In genomic region chr7:110627486-110628272, GRCm38 (mm10) we compare ENCODE assay signal across 8 mouse cellular contexts. TPM values are rescaled to one million over a fixed set of nuclear protein-coding genes. Genes with fewer than 3 reads are reported as not detected.
DNase-seq lines count a peak whose midpoint lies in the region; ATAC-seq and TF ChIP-seq lines count a peak whose summit lies in the region.

Gene Adm, plus strand, starts transcription at chr7:110627661.

- no peak for TF ChIP-seq CTCF in liver, embryonic 14.5 days (IDR thresholded peaks at IDR 0.05; ENCODE audit: low read depth)

- ATAC-seq in frontal cortex, adult (ENCODE audit: low TSS enrichment) = peak; percentile 41
- no peak for ATAC-seq in liver, embryonic 14.5 days (ENCODE audit: insufficient read depth)
- no peak for ATAC-seq in neural tube, embryonic 12.5 days (ENCODE audit: low FRiP score, low read depth)

- H3K9me3 ChIP-seq in embryonic facial prominence, embryonic 10.5 days = no peaks in the 10 kb centered on the region
- H3K9me3 ChIP-seq in liver, embryonic 14.5 days (ENCODE audit: control insufficient read depth, low read length) = no peaks in the 10 kb centered on the region
- no peaks in the 10 kb centered on the region for H3K9me3 ChIP-seq in neural tube, embryonic 12.5 days

- 1% methylated on average over 30 of the region's 30 CpGs for WGBS in embryonic facial prominence, embryonic 10.5 days
- under 1% methylated on average over 30 of the region's 30 CpGs for WGBS in liver, embryonic 14.5 days (ENCODE audit: insufficient replicate concordance)
- under 1% methylated on average over 30 of the region's 30 CpGs for WGBS in neural tube, embryonic 12.5 days

- peaks cover 90% of the 10 kb centered on the region for H3K27me3 ChIP-seq in embryonic facial prominence, embryonic 10.5 days (replicated peaks; ENCODE audit: low read depth, poor library complexity, severe bottlenecking)
- H3K27me3 ChIP-seq in liver, embryonic 14.5 days (ENCODE audit: control insufficient read depth, insufficient read depth, low read length) = peaks cover 74% of the 10 kb centered on the region
- peaks cover 69% of the 10 kb centered on the region for H3K27me3 ChIP-seq in neural tube, embryonic 12.5 days (replicated peaks)

- H3K9ac ChIP-seq in liver, embryonic 14.5 days (replicated peaks) = no peak within 1 kb of the TSS
- H3K9ac ChIP-seq in neural tube, embryonic 12.5 days = peak within 1 kb of the TSS; percentile 47; the same call in 1 of the 2 replicates

- H3K27ac ChIP-seq in embryonic facial prominence, embryonic 10.5 days (replicated peaks) = peak within 1 kb of the TSS; percentile 55
- no peak within 1 kb of the TSS for H3K27ac ChIP-seq in liver, embryonic 14.5 days
- H3K27ac ChIP-seq in neural tube, embryonic 12.5 days = no peak within 1 kb of the TSS

- peak within 1 kb of the TSS; percentile 59 for H3K4me3 ChIP-seq in embryonic facial prominence, embryonic 10.5 days
- peak within 1 kb of the TSS; percentile 35 to 45 for H3K4me3 ChIP-seq in liver, embryonic 14.5 days (ENCODE audit: insufficient read depth in 1 of 2, low read depth in 2 of 2, low read length in 2 of 2)
- H3K4me3 ChIP-seq in neural tube, embryonic 12.5 days = peak within 1 kb of the TSS; percentile 36

- H3K4me1 ChIP-seq in embryonic facial prominence, embryonic 10.5 days = peaks cover 50% of the 10 kb centered on the region
- no peaks in the 10 kb centered on the region for H3K4me1 ChIP-seq in liver, embryonic 14.5 days (replicated peaks; ENCODE audit: control insufficient read depth in 2 of 2, insufficient read depth in 2 of 2, low read length in 1 of 2)
- peaks cover 36% of the 10 kb centered on the region for H3K4me1 ChIP-seq in neural tube, embryonic 12.5 days

- H3K4me2 ChIP-seq in liver, embryonic 14.5 days (ENCODE audit: low read depth) = peak within 1 kb of the TSS; percentile 42
- peak within 1 kb of the TSS; percentile 73 for H3K4me2 ChIP-seq in neural tube, embryonic 12.5 days (replicated peaks)

- DNase-seq in frontal cortex, postnatal 36 days (ENCODE audit: low spot score in 2 of 2) = no peak
- peak; percentile 80 for DNase-seq in embryonic facial prominence, embryonic 10.5 days (ENCODE audit: low spot score)
- DNase-seq in heart, adult 8-10 months (ENCODE audit: low spot score) = peak; percentile 90
- DNase-seq in kidney, adult 18-20 months = peak; percentile 92
- DNase-seq in liver, embryonic 14.5 days (ENCODE audit: low read depth in 3 of 3, low spot score in 3 of 3) = no peak
- peak; percentile 86 for DNase-seq in testis, postnatal 10 days (ENCODE audit: low spot score)

- no peak for TF ChIP-seq EP300 in liver, embryonic 14.5 days (IDR thresholded peaks at IDR 0.05; ENCODE audit: low read depth)

- no peaks in the 10 kb centered on the region for H3K36me3 ChIP-seq in embryonic facial prominence, embryonic 10.5 days (replicated peaks)
- H3K36me3 ChIP-seq in liver, embryonic 14.5 days (replicated peaks; ENCODE audit: control insufficient read depth, insufficient read depth, low read depth) = no peaks in the 10 kb centered on the region
- no peaks in the 10 kb centered on the region for H3K36me3 ChIP-seq in neural tube, embryonic 12.5 days

RNA-seq across cellular contexts. Expression of gene Adm, which starts in this region (rescaled TPM):
- polyA plus RNA-seq in embryonic facial prominence, embryonic 10.5 days (2016; fragmentation: Nextera tagmentation; extraction: Ambion mirVana) = 1.9 and 2.9 TPM in 2 replicates
- total RNA-seq in heart, adult 8-10 months (2022) = 10 to 100 TPM in 3 of 4 experiments, 1 to 10 TPM in 1; 9.6 to 15.8 (median 12.2) TPM
- polyA plus RNA-seq in liver, embryonic 14.5 days (2012; rRNA removed) = 1.5 TPM in 2 replicates
- 1.2 and 1.4 TPM in 2 replicates for polyA plus RNA-seq in liver, embryonic 14.5 days (2014; fragmentation: Nextera tagmentation; extraction: Ambion mirVana)
- 4.0 and 4.3 TPM in 2 replicates for polyA plus RNA-seq in neural tube, embryonic 12.5 days (2016; fragmentation: Nextera tagmentation; extraction: Ambion mirVana)

Comparison
In these comparisons a context has a peak if more than half of its experiments do, and no peak if none do; other contexts are left out.
1. DNase-seq: peak in embryonic facial prominence, embryonic 10.5 days (single experiment), heart, adult 8-10 months (single experiment), kidney, adult 18-20 months (single experiment) and testis, postnatal 10 days (single experiment); none in frontal cortex, postnatal 36 days (0 of 2) and liver, embryonic 14.5 days (0 of 3).
2. Peak in every context shown above with its lines, with median percentiles within 50 percentile points of each other: H3K4me3 ChIP-seq.